Mouse (Mus musculus): ENCODE data around the gene Rassf2.

GRCm38 (mm10) chr2:131941501-131941900 is 88.6 kb downstream of the Rassf2 start:
- no peak for TF ChIP-seq CTCF (IDR thresholded peaks at IDR 0.05; ENCODE audit: low read depth)
- TF ChIP-seq EP300 (IDR thresholded peaks at IDR 0.05; ENCODE audit: low read depth): no peak
